Mouse (Mus musculus): ENCODE measurements around the gene Enho. TPM values are rescaled to one million over a fixed set of nuclear protein-coding genes. Genes with fewer than 3 reads are reported as not detected.
A peak's percentile ranks its signal among the peaks of the same experiment; 100 is the strongest.

Gene Enho
- polyA plus RNA-seq, 1 experiment from 2014 or later, result 30.7 TPM

DNA sequence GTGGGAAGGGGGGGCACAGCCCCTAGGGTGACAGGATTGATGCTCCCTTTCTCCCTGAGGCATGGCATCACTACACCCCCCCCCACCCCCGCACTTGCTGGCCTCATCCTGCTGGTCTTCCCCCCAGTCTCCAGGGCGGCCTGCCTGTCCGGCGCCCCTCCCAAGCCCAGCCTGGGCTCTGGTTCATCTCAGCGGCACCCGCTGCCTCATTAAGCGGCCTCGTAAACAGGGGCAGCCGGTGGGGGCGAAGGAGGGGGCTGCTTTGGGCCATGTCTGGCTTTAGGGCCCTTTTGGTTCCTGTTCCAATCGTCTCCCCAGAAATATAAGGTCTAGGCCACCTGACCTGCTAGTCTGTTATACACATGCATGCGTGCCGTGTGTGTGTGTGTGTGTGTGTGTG is 19.4 kb upstream of the Enho start:
- Histone ChIP-seq H3K9me3 (ENCODE audit: control insufficient read depth, low read depth, low read length) (no peaks in the 10 kb centered on the region), H3K4me2 (replicated peaks; ENCODE audit: low read depth, low read length) (no peak overlapping the region), H3K27me3 (ENCODE audit: control insufficient read depth, insufficient read depth, low read length) (no peaks in the 10 kb centered on the region), H3K27ac (ENCODE audit: low read length) (no peak overlapping the region), H3K4me1 (ENCODE audit: control insufficient read depth, insufficient read depth, low read length) (peaks cover 28% of the 10 kb centered on the region), H3K4me3 (ENCODE audit: low read depth, low read length) (no peak overlapping the region), H3K36me3 (ENCODE audit: control insufficient read depth, insufficient read depth, low read length) (no peaks in the 10 kb centered on the region), H3K9ac (replicated peaks; ENCODE audit: low read depth, low read length) (no peak overlapping the region)
- WGBS, result 64% methylated on average over 13 of the region's 13 CpGs
- ATAC-seq (ENCODE audit: insufficient number of reproducible peaks, insufficient read depth, low FRiP score, low read depth), result no peak

DNA sequence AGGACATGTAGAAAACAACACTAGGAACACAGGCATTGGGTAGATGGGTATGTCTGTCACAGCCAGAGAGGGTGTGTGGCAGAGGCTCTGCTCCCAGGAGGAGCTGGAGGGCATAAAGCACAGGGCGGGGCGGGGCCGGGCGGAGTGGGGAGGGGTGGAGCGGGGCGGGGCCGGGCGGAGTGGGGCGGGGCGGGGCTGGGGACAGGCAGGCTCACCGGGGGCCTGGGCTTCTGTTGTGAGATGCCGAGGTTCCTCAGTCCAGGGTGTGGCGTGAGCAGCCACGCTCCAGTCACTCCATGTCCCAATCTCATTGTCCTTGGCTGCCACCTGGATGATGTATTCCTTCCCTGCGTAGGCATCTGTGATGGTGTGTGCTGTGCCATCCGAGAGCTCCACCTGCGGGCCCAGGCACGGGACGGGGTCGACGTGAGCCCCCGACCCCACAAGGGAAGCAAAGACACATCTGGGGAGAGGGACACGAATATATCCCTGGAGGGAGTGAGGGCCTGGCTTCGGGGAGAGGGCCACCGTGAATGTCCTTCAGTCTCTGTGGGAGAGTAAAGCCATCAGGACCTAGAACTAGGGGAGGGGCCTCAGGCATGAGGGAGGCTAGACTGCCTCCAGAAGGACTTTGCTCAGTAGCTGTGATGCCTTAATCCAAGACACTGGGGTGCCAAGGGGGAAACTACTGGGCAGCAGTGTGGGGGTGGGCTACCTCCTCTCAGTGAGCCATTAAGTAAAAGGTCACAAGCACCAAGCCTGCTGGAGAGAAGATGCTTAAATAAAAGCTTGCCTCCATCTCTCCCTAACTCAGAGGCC is 18.7 kb upstream of the Enho start:
- Histone ChIP-seq H3K27me3 (ENCODE audit: control insufficient read depth, insufficient read depth, low read length) (no peaks in the 10 kb centered on the region), H3K27ac (ENCODE audit: low read length) (no peak overlapping the region), H3K4me2 (replicated peaks; ENCODE audit: low read depth, low read length) (no peak overlapping the region), H3K4me3 (ENCODE audit: low read depth, low read length) (no peak overlapping the region), H3K4me1 (ENCODE audit: control insufficient read depth, insufficient read depth, low read length) (peaks cover 21% of the 10 kb centered on the region), H3K36me3 (ENCODE audit: control insufficient read depth, insufficient read depth, low read length) (no peaks in the 10 kb centered on the region), H3K9ac (replicated peaks; ENCODE audit: low read depth, low read length) (no peak overlapping the region), H3K9me3 (ENCODE audit: control insufficient read depth, low read depth, low read length) (no peaks in the 10 kb centered on the region)
- WGBS, result 27% methylated on average over 23 of the region's 25 CpGs
- peak; percentile 33; the same call in 1 of the 2 replicates for ATAC-seq (ENCODE audit: insufficient number of reproducible peaks, insufficient read depth, low FRiP score, low read depth)

DNA sequence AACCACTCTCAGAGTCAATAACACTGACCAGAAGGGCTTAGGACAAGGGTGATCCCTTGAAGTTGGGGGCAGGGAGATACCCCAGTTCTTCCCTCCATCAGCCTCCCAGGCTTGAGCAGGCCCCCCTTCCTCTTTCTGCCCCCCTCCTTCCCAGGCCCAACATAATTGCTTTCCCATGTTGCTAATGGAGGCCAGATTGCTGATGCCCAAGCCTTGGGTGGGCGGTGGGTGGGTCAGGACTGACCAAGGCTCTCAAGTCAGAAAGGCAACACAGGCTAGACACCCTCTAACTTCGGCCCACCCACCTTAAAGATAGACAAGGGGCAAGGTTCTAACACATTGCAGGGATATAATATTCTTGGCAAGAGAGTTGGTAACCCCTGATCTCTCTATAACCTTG is 15.4 kb upstream of the Enho start:
- Histone ChIP-seq H3K9me3 (ENCODE audit: control insufficient read depth, low read depth, low read length) (no peaks in the 10 kb centered on the region), H3K36me3 (ENCODE audit: control insufficient read depth, insufficient read depth, low read length) (no peaks in the 10 kb centered on the region), H3K27me3 (ENCODE audit: control insufficient read depth, insufficient read depth, low read length) (no peaks in the 10 kb centered on the region), H3K9ac (replicated peaks; ENCODE audit: low read depth, low read length) (no peak overlapping the region), H3K4me2 (replicated peaks; ENCODE audit: low read depth, low read length) (no peak overlapping the region), H3K27ac (ENCODE audit: low read length) (no peak overlapping the region), H3K4me1 (ENCODE audit: control insufficient read depth, insufficient read depth, low read length) (peaks cover 3% of the 10 kb centered on the region; the same call in 1 of the 2 replicates), H3K4me3 (ENCODE audit: low read depth, low read length) (no peak overlapping the region)
- ATAC-seq (ENCODE audit: insufficient number of reproducible peaks, insufficient read depth, low FRiP score, low read depth), result no peak
- WGBS, result 90% methylated on average over 2 of the region's 2 CpGs

GRCm38 (mm10) chr4:41654217-41654616 is 14.1 kb upstream of the Enho start:
- no peaks in the 10 kb centered on the region for H3K9me3 ChIP-seq (ENCODE audit: control insufficient read depth, low read depth, low read length)
- H3K4me1 ChIP-seq (ENCODE audit: control insufficient read depth, insufficient read depth, low read length), result peaks cover 3% of the 10 kb centered on the region; the same call in 1 of the 2 replicates
- H3K36me3 ChIP-seq (ENCODE audit: control insufficient read depth, insufficient read depth, low read length), result no peaks in the 10 kb centered on the region
- H3K4me2 ChIP-seq (replicated peaks; ENCODE audit: low read depth, low read length), result no peak overlapping the region
- no peak for ATAC-seq (ENCODE audit: insufficient number of reproducible peaks, insufficient read depth, low FRiP score, low read depth)
- WGBS, result 19% methylated on average over 7 of the region's 7 CpGs
- H3K27me3 ChIP-seq (ENCODE audit: control insufficient read depth, insufficient read depth, low read length), result no peaks in the 10 kb centered on the region
- H3K27ac ChIP-seq (ENCODE audit: low read length), result no peak overlapping the region
- no peak overlapping the region for H3K4me3 ChIP-seq (ENCODE audit: low read depth, low read length)
- H3K9ac ChIP-seq (replicated peaks; ENCODE audit: low read depth, low read length), result no peak overlapping the region

DNA sequence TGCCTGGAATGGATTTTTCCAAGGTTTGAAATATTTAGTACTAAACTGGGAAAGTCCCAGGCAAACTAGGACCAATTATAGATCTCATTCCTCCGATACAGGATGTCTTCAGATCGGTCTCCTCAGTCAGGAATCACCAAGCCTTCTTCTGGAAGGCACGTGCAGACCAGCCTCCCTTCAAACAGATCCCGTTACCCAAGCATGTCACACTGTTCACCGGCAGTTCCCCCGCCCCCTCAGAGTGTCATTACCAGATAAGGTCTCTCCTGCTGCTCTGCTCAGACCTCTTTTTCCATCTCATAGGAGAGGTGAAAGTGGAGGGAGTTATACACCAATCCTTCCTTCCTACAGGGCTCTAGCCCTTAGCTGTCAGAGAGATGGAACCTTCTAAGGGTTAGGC is 13.6 kb upstream of the Enho start:
- H3K4me3 ChIP-seq (ENCODE audit: low read depth, low read length), result no peak overlapping the region
- no peak overlapping the region for H3K4me2 ChIP-seq (replicated peaks; ENCODE audit: low read depth, low read length)
- no peak overlapping the region for H3K27ac ChIP-seq (ENCODE audit: low read length)
- H3K4me1 ChIP-seq (ENCODE audit: control insufficient read depth, insufficient read depth, low read length), result peaks cover 3% of the 10 kb centered on the region; the same call in 1 of the 2 replicates
- no peaks in the 10 kb centered on the region for H3K36me3 ChIP-seq (ENCODE audit: control insufficient read depth, insufficient read depth, low read length)
- ATAC-seq (ENCODE audit: insufficient number of reproducible peaks, insufficient read depth, low FRiP score, low read depth), result no peak
- no peak overlapping the region for H3K9ac ChIP-seq (replicated peaks; ENCODE audit: low read depth, low read length)
- H3K27me3 ChIP-seq (ENCODE audit: control insufficient read depth, insufficient read depth, low read length), result no peaks in the 10 kb centered on the region
- 58% methylated on average over 6 of the region's 6 CpGs for WGBS
- H3K9me3 ChIP-seq (ENCODE audit: control insufficient read depth, low read depth, low read length), result no peaks in the 10 kb centered on the region

- Histone ChIP-seq H3K9ac (replicated peaks; ENCODE audit: low read depth, low read length) (no peak overlapping the region), H3K36me3 (ENCODE audit: control insufficient read depth, insufficient read depth, low read length) (no peaks in the 10 kb centered on the region), H3K27ac (ENCODE audit: low read length) (no peak overlapping the region), H3K4me1 (ENCODE audit: control insufficient read depth, insufficient read depth, low read length) (peaks cover 3% of the 10 kb centered on the region; the same call in 1 of the 2 replicates), H3K27me3 (ENCODE audit: control insufficient read depth, insufficient read depth, low read length) (no peaks in the 10 kb centered on the region), H3K4me2 (replicated peaks; ENCODE audit: low read depth, low read length) (no peak overlapping the region), H3K4me3 (ENCODE audit: low read depth, low read length) (no peak overlapping the region), H3K9me3 (ENCODE audit: control insufficient read depth, low read depth, low read length) (no peaks in the 10 kb centered on the region)
- ATAC-seq (ENCODE audit: insufficient number of reproducible peaks, insufficient read depth, low FRiP score, low read depth), result peak; percentile 34; the same call in 1 of the 2 replicates
- WGBS, result 47% methylated on average over 6 of the region's 6 CpGs
Observed at GRCm38 (mm10) chr4:41653296-41653695, 13.2 kb upstream of the Enho start.

- no peak for ATAC-seq (ENCODE audit: insufficient number of reproducible peaks, insufficient read depth, low FRiP score, low read depth)
- Histone ChIP-seq H3K9me3 (ENCODE audit: control insufficient read depth, low read depth, low read length) (no peaks in the 10 kb centered on the region), H3K27ac (ENCODE audit: low read length) (no peak overlapping the region), H3K4me1 (ENCODE audit: control insufficient read depth, insufficient read depth, low read length) (no peaks in the 10 kb centered on the region), H3K9ac (replicated peaks; ENCODE audit: low read depth, low read length) (no peak overlapping the region), H3K36me3 (ENCODE audit: control insufficient read depth, insufficient read depth, low read length) (no peaks in the 10 kb centered on the region), H3K4me2 (replicated peaks; ENCODE audit: low read depth, low read length) (no peak overlapping the region), H3K27me3 (ENCODE audit: control insufficient read depth, insufficient read depth, low read length) (no peaks in the 10 kb centered on the region), H3K4me3 (ENCODE audit: low read depth, low read length) (no peak overlapping the region)
- 67% methylated on average over 7 of the region's 7 CpGs for WGBS
Observed at GRCm38 (mm10) chr4:41648627-41649026, 8.5 kb upstream of the Enho start.

DNA sequence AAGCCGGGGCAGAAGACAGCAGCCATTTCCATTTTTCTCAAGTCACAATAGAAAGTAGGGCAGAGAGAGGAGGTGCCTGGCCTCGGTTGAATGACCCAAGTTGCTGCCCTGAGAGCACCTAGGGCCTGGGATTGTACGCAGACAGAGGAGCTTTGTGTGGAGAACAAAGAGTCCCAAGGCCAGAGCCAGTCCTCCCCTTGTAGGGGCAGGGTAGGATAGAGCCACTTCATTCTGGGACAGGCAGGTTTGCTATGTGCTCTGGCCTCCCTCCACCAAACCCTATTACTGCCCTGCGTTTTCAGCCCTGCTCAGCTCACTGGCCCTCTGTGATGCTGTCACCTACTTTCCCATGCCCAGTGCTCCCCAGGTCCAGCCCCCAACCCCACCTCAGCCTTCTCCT is 8.0 kb upstream of the Enho start:
- Histone ChIP-seq H3K27ac (ENCODE audit: low read length) (no peak overlapping the region), H3K36me3 (ENCODE audit: control insufficient read depth, insufficient read depth, low read length) (no peaks in the 10 kb centered on the region), H3K9ac (replicated peaks; ENCODE audit: low read depth, low read length) (no peak overlapping the region), H3K4me2 (replicated peaks; ENCODE audit: low read depth, low read length) (no peak overlapping the region), H3K27me3 (ENCODE audit: control insufficient read depth, insufficient read depth, low read length) (no peaks in the 10 kb centered on the region), H3K9me3 (ENCODE audit: control insufficient read depth, low read depth, low read length) (no peaks in the 10 kb centered on the region), H3K4me3 (ENCODE audit: low read depth, low read length) (no peak overlapping the region), H3K4me1 (ENCODE audit: control insufficient read depth, insufficient read depth, low read length) (no peaks in the 10 kb centered on the region)
- no peak for ATAC-seq (ENCODE audit: insufficient number of reproducible peaks, insufficient read depth, low FRiP score, low read depth)
- WGBS, result 58% methylated on average over 4 of the region's 4 CpGs

DNA sequence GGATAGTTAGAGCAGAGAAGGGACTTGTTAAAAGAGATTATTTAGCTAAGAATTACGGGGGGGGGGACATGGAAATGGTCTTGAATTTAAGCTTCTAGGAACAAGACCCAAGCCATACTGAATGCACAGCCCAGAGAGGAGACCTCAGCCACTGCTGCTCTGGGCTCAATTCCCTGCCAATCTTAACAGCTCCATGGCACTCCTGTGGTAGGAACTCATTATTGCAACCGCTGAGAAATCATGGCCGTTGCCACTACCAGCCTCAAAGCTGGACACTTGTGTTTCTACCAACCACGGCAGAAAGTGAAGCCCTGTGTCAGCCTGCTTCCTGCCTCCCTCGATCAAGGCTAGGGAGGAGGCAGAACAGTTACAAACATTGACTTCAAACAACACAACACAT is 5.4 kb upstream of the Enho start:
- Histone ChIP-seq H3K27ac (ENCODE audit: low read length) (no peak overlapping the region), H3K4me2 (replicated peaks; ENCODE audit: low read depth, low read length) (no peak overlapping the region), H3K4me3 (ENCODE audit: low read depth, low read length) (no peak overlapping the region), H3K9me3 (ENCODE audit: control insufficient read depth, low read depth, low read length) (no peaks in the 10 kb centered on the region), H3K36me3 (ENCODE audit: control insufficient read depth, insufficient read depth, low read length) (no peaks in the 10 kb centered on the region), H3K4me1 (ENCODE audit: control insufficient read depth, insufficient read depth, low read length) (0 out of 2 replicates have a peak, but pooled peaks cover 3% of the 10 kb centered on the region), H3K27me3 (ENCODE audit: control insufficient read depth, insufficient read depth, low read length) (no peaks in the 10 kb centered on the region), H3K9ac (replicated peaks; ENCODE audit: low read depth, low read length) (no peak overlapping the region)
- no peak for ATAC-seq (ENCODE audit: insufficient number of reproducible peaks, insufficient read depth, low FRiP score, low read depth)
- 28% methylated on average over 5 of the region's 5 CpGs for WGBS
